Mouse (Mus musculus): ENCODE data around the gene Zfp383. TPM values are rescaled to one million over a fixed set of nuclear protein-coding genes. Genes with fewer than 3 reads are reported as not detected.

Zfp383 gene
- polyA plus RNA-seq (2017; shearing (Covaris generic)), result 0.68 TPM

GRCm38 (mm10) chr7:29908130-29908950 is at the start of gene Zfp383:
Gene Zfp383 (plus strand): TSS chr7:29908223.

DNA sequence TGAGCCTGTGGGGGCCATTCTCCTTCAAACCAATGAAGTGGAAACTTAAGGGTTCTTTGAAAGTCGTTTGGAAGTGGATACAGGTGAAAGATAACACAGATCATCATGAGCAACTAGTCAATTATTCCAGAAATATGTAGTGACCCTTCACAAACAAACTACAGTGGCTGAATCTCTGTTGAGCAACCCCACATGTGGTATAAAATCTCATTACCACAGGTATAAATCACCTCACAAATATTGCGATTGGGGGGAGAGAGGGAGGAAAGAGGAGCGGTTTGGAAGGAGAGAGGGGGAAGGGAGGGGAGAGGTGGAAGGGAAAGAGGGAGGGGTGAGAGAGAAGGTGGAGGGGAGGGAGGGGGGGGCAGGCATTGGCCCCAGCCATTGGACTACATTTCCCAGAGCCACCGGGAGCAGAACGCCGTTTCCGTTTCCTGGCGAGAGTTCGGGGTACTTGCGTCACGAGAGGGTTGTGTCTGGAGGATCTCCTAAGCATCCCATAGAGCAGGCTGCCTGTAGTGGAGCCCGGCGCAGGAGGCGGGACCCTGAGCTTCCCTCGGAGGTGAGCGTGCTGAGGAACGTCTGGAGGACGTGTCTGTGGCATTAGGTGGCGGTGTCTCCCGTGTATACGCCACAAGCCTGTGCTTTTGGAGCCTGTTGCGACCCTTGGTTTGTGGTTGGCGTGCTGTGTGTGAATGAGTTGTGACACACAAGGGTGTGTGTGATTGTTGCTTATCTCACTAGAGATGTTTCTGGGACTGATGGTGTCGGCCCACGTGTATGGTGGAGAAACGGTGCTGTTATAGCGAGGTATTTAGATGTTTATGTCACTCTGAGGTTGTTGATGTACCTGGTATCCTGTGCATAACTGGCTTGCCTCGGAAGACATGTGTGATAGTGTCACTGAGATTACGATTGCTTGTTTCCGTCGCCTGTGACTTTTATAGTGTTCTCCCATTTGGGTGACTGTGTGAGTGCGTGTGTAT is 48.2 kb upstream of the Zfp383 start, which contains the start of gene Zfp420:
TSS of gene Zfp420 (plus strand) at position 448 of the 986 bp plus-strand sequence.

DNA sequence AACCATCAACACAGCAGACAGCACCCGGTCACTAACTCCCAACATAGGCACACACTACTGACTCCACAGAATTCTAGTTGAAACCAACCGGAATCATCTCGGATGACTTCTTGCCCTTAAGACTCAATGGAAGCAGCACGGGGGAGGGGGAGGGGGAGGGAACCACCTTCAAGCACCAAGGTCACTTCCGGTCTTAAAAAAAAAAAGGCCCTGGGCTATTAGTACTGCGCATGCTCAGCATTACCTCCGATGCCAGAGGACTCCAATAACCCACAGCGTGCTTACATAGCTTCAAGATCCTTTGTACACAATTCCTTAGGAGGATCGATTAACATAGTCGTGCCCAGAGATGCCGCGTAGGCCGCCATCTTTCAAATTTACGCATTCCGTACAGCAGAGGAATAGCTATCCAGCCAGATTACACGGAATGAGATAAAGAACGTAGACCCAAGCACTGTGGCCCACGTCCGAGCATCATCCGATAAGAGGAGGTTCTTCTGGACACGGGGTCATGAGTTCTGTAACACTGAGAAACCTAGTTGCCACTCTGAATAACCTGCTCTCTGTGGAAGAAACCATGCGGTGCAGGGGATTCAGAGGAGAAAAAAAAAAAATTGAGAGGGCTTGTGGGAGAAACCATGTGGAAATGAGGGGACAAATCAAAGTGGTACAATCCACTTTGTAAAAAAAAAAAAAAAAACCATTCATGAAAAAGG is 1.9 kb upstream of the Zfp383 start, which contains the start of gene Zfp27:
TSS of gene Zfp27 (minus strand) at position 607 of the 716 bp plus-strand sequence.

GRCm38 (mm10) chr7:29953513-29954401 is 45.7 kb downstream of the Zfp383 start, which contains the start of gene Zfp74:
Gene Zfp74 (minus strand): TSS chr7:29954089.

Other genes with a start within 250 kb of the Zfp383 start
- not detected for gene Catsperg2, start 181.2 kb upstream of the Zfp383 start, polyA plus RNA-seq (2017; shearing (Covaris generic))
- 19.3 TPM for gene Zfp84, start 139.7 kb upstream of the Zfp383 start, polyA plus RNA-seq (2017; shearing (Covaris generic))
- gene Zfp30, start 124.2 kb upstream of the Zfp383 start, polyA plus RNA-seq (2017; shearing (Covaris generic)), result 0.35 TPM
- gene Zfp790, start 92.1 kb upstream of the Zfp383 start, polyA plus RNA-seq (2017; shearing (Covaris generic)), result 17.6 TPM
- 6.2 TPM for gene Zfp940, start 54.6 kb upstream of the Zfp383 start, polyA plus RNA-seq (2017; shearing (Covaris generic))
- 12.4 TPM for gene Zfp420, start 48.2 kb upstream of the Zfp383 start, polyA plus RNA-seq (2017; shearing (Covaris generic))
- gene Zfp27, start 1.7 kb upstream of the Zfp383 start, polyA plus RNA-seq (2017; shearing (Covaris generic)), result 5.1 TPM
- gene Zfp74, start 45.9 kb downstream of the Zfp383 start, polyA plus RNA-seq (2017; shearing (Covaris generic)), result 8.7 TPM
- 7.8 TPM for gene Zfp568, start 75.7 kb downstream of the Zfp383 start, polyA plus RNA-seq (2017; shearing (Covaris generic))
- gene Zfp14, start 143.2 kb downstream of the Zfp383 start, polyA plus RNA-seq (2017; shearing (Covaris generic)), result 6.7 TPM
- 10.7 TPM for gene Zfp82, start 164.7 kb downstream of the Zfp383 start, polyA plus RNA-seq (2017; shearing (Covaris generic))
- gene Gm26920, start 182.2 kb downstream of the Zfp383 start, polyA plus RNA-seq (2017; shearing (Covaris generic)), result 2.2 TPM
- 10.4 TPM for gene Zfp566, start 182.3 kb downstream of the Zfp383 start, polyA plus RNA-seq (2017; shearing (Covaris generic))
- 70.7 TPM for gene Zfp260, start 186.6 kb downstream of the Zfp383 start, polyA plus RNA-seq (2017; shearing (Covaris generic))
- gene Zfp382, start 213.7 kb downstream of the Zfp383 start, polyA plus RNA-seq (2017; shearing (Covaris generic)), result 10.2 TPM